Mouse (Mus musculus): ENCODE results near the gene Sptlc2.

GRCm38 (mm10) chr12:87299037-87299656 lies 89.0 kb downstream of the Sptlc2 start:
- TF ChIP-seq CTCF (IDR thresholded peaks at IDR 0.05; ENCODE audit: low read depth, low read length) (no peak), POLR2A (IDR thresholded peaks at IDR 0.05; ENCODE audit: extremely low read depth, insufficient read depth, low read length) (no peak)

Measured in liver, adult 2 months (tissue).